Mouse (Mus musculus): ENCODE results near the gene Syt5.
A peak's percentile ranks its signal among the peaks of the same experiment; 100 is the strongest.

Gene Syt5

DNA sequence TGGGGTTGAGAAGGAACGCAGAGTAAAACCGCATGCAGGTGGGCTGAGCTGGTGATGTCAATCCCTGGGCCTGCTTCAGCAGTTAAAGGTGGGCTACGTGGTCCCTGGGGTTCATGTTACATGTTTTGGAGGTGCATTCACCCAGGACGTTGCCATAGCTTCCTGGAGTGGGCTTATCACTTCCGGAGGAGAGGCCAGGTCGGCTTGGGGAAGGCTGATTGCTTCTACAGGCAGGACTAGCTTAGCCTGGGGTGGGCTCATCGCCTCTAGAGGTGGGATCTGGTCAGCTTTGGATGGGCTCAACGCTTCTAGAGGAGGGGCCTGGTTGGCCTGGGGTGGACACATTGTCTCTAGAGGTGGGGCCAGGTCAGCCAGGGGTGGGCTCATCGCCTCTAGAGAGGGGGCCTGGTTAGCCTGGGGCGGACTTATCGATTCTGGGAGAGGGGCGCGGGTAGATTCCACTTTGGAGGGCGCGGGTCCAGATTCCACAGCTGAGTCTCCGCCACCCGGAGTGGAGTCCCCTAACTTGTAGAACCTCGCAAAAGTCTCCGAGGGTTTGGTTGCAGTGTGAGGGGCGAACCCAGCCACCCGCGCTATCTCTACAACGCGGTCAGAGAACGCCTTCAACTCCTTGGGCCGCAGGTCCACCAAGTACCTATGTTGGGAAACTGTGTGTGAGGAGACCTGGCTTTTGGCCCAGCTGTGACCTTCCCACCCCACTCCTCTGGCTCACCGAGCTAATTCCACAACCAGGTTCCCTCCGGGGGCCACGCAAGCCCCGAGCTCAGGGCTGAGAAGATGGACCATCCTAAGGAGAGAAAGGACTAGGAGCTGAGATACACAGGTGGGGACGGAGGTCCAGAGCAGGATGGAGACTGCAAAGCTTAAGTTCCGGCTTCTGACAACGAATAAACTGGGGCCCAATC, 23.9 kb downstream of the Syt5 start:
- DNase-seq (ENCODE audit: low read depth, low spot score): no peak

DNA sequence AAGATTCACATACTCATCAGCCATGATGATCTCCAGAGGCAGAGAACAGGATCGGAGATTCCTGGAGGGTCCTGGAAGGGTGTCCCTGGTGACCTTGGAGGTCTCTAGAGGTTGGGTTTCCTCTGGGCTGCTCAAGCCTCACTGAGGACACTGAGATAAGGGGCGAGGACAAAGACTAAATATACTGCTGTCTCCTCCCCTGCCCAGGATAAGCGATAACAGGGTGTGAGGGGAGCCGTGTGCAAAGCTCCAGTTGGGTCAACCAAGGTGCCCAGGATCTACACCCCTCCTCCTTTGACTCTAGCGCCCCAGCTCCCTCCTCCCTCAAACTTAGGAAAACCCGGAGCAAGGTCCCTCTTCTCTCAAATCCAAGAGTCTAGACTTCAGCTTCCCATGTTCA, 25.0 kb downstream of the Syt5 start:
- no peak for DNase-seq (ENCODE audit: low read depth, low spot score)

DNA sequence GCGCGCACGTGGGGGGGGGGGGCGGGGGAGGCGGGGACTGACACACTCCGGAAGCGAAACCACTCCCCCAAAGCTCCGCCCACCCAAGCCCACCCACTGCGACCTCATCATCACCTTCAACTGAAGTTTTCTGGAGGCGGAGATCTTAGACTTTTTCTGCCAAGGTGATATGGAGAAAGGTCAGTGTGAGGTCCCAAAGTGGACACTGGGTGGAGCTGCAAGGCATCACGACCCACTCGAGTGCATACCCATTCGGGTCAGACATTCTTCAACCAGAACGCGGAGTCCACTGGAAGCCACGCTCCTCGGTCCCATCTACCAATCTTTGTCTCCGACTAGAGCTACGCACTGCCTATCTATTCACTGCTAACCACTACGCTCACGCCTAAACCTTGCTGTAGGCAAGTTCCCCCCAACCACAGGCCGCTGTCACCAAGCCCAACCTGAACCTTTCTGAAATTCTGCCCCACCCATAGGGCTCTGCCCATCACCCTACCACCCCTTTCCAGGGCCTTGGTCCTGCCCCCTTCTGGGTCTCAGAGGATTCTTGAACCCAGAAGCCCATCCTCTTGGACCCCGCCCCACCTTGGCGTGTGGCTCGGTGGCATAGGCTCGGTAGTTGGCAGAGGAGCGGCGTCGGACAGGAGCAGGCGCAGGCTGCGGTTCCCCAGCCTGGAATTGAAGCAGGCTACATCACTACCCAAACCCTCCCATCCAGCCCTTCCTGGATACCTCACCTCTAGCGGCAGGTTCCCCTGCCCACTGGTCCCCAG, 25.9 kb downstream of the Syt5 start:
- DNase-seq (ENCODE audit: low read depth, low spot score): no peak

DNA sequence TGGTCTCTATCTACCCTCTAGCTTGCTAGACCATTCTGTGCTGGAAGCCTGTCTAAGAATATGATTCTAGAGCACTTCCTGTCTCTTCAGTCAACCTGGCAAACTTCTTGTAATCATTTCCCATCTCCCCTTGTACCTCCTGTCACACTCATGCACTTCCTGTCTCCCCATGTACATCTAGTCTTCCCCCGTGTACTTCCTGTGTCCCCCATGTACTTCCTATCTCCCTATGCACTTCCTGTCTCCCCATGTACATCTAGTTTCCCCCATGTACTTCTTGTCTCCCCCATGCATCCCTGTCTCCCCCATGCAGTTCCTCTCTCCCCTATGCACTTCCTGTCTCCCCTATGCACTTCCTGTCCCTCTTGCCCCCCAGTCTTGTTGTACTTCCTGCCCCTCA, 28.9 kb downstream of the Syt5 start:
- peak; percentile 17 for DNase-seq (ENCODE audit: low read depth, low spot score)

- DNase-seq (ENCODE audit: low read depth, low spot score): no peak
Observed at GRCm38 (mm10) chr7:4516332-4517050, 30.9 kb downstream of the Syt5 start, which contains the start of gene Tnnt1. Tnnt1 (minus strand) TSS chr7:4516382.

GRCm38 (mm10) chr7:4515853-4516252, 31.5 kb downstream of the Syt5 start:
- no peak for DNase-seq (ENCODE audit: low read depth, low spot score)

GRCm38 (mm10) chr7:4513829-4514712, 33.3 kb downstream of the Syt5 start:
- no peak for DNase-seq (ENCODE audit: low read depth, low spot score)

DNA sequence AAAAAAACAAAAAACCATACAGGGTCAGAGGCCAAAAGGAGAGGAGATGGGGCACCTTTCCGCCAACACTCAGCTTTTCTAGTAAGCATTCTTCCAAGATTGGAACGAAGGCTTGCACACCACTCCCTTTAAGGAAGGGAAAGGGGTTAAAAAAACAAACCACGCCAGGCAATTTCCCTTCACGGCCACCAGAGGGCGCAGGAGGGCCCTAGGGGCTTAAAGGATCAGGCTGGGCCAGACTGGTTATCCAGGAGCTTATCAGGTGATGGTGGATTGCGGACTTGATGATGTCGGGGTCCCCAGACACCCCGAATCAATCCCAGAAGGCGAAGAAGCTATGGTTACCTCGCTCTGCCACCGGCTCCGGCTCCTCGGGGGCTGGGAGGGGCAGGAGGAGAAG, 34.1 kb downstream of the Syt5 start:
- DNase-seq (ENCODE audit: low read depth, low spot score): peak; percentile 68

DNA sequence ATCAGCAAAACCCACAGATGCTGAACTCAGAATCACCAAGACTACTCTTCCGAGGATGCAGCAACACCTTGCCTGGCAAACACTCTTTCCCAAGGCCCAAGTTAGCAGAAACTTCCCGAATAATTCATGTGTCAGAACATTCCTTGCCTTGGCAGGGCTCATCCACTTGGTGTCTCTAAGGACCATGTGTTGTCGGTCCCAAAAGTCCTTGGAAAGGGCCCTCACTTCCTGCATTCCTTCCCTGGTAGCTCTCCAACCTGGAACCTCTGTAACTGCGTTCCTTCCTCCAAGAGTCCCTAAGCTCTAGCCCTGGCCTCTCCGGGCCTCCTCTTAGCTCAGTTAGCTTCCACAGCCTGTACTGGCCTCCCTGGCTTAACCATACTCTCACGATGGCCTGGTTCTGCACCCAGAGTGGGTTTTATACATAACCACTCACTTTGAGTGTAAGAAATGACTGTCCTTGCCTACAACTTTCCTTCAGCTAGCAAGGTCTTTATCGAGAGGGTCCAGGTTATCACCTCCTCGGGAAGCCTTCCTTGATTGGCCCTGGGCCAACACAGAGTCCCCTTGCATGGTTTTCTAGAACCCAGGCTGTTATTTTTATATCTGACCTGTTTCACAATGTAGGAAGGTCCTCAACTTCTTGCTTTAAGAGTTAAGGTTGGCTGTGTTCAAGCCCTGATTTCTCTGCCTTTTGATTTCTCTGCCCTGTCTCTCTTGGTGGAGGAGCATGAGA, 35.7 kb downstream of the Syt5 start:
- no peak for DNase-seq (ENCODE audit: low read depth, low spot score)

GRCm38 (mm10) chr7:4509863-4510608, 37.3 kb downstream of the Syt5 start:
- peak; percentile 65 for DNase-seq (ENCODE audit: low read depth, low spot score)

DNA sequence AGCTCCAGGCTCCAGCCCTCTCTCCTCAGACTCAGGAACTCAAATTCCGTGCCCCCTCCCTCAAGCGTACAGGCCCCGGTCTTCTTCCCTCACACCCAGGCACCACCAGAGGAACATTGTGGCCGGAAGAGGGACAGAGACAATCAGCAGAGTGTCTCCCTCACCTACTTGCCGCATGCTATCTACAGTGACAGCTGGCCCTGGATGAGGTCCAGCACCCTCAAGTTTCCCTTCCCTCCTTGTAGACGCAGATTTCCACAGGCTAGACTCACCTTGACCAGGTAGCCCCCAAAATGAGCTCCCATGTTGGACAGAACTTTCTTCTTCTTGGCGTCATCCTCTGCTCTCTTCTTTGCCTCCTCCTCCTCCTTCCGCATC, 38.6 kb downstream of the Syt5 start:
- no peak for DNase-seq (ENCODE audit: low read depth, low spot score)

- peak; percentile 49 for DNase-seq (ENCODE audit: low read depth, low spot score)
Observed at GRCm38 (mm10) chr7:4508062-4508738, 39.1 kb downstream of the Syt5 start.

- no peak for DNase-seq (ENCODE audit: low read depth, low spot score)
Observed at GRCm38 (mm10) chr7:4507220-4507619, 40.1 kb downstream of the Syt5 start.

- DNase-seq (ENCODE audit: low read depth, low spot score): peak; percentile 35
Observed at GRCm38 (mm10) chr7:4504646-4505435, 42.5 kb downstream of the Syt5 start.

DNA sequence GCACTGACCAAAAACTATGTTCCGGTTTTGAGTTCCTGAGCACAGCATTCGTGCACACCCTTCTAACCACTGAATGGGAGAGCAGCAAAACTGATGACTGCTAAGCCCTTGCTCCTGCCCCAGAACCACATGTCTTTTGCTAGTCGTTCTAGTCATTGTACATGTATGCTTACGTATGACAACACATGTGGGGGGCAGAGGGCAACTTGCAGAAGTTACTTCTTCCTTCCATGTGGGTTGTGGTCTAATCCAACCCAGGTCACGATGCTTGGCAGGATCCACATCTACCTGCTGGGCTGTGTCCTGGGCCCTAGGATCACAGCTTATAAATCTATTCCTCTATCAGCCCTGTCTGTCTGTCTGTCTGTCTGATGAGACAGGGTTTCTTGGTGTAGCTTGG, 43.5 kb downstream of the Syt5 start:
- no peak for DNase-seq (ENCODE audit: low read depth, low spot score)

GRCm38 (mm10) chr7:4503100-4503499, 44.2 kb downstream of the Syt5 start:
- no peak for DNase-seq (ENCODE audit: low read depth, low spot score)

GRCm38 (mm10) chr7:4502421-4503090, 44.8 kb downstream of the Syt5 start:
- DNase-seq (ENCODE audit: low read depth, low spot score): peak; percentile 70
